Mouse (Mus musculus): ENCODE measurements at regions not wholly inside any gene's neighbourhood (a gene's known extent, or its start where the extent isn't known, plus 50 kb on each side); places are given as distances from the start of the nearest gene placed in this dataset.

GRCm38 (mm10) chr17:31779466-31779865 is 76.1 kb downstream of the Sik1 start:
- Histone ChIP-seq H3K4me2 (replicated peaks; ENCODE audit: low read depth) (no peak overlapping the region), H3K4me1 (replicated peaks; ENCODE audit: control insufficient read depth, insufficient read depth) (peaks cover 13% of the 10 kb centered on the region), H3K9ac (ENCODE audit: low read length) (no peak overlapping the region), H3K27me3 (ENCODE audit: control insufficient read depth, insufficient read depth, low read length) (no peaks in the 10 kb centered on the region), H3K4me3 (ENCODE audit: low read depth, low read length) (no peak overlapping the region), H3K36me3 (ENCODE audit: control insufficient read depth, insufficient read depth, low read length) (no peaks in the 10 kb centered on the region), H3K27ac (replicated peaks) (0 out of 2 replicates have a peak overlapping the region, but pooled peaks have one; percentile 40), H3K9me3 (ENCODE audit: control insufficient read depth, low read length) (no peaks in the 10 kb centered on the region)
- WGBS = 24% methylated on average over 3 of the region's 3 CpGs
- DNase-seq (ENCODE audit: low spot score) (no peak), ATAC-seq (ENCODE audit: low FRiP score, low TSS enrichment) (no peak)
- TF ChIP-seq CTCF (IDR thresholded peaks at IDR 0.05; ENCODE audit: low read depth) (no peak), EP300 (optimal IDR thresholded peaks at IDR 0.05) (no peak)

GRCm38 (mm10) chr17:31782251-31782650 is 73.4 kb downstream of the Sik1 start:
- WGBS = 64% methylated on average over 6 of the region's 6 CpGs

GRCm38 (mm10) chr17:31783071-31783470 is 72.5 kb downstream of the Sik1 start:
- Histone ChIP-seq H3K27me3 (ENCODE audit: control insufficient read depth, insufficient read depth, low read length) (no peaks in the 10 kb centered on the region), H3K4me3 (ENCODE audit: low read depth, low read length) (no peak overlapping the region), H3K27ac (replicated peaks) (no peak overlapping the region), H3K9ac (ENCODE audit: low read length) (no peak overlapping the region), H3K4me1 (replicated peaks; ENCODE audit: control insufficient read depth, insufficient read depth) (peaks cover 7% of the 10 kb centered on the region; the same call in 1 of the 2 replicates), H3K4me2 (replicated peaks; ENCODE audit: low read depth) (no peak overlapping the region), H3K36me3 (ENCODE audit: control insufficient read depth, insufficient read depth, low read length) (no peaks in the 10 kb centered on the region), H3K9me3 (ENCODE audit: control insufficient read depth, low read length) (no peaks in the 10 kb centered on the region)
- ATAC-seq (ENCODE audit: low FRiP score, low TSS enrichment) = no peak
- WGBS = 91% methylated on average over 5 of the region's 5 CpGs
- no peak for TF ChIP-seq CTCF (IDR thresholded peaks at IDR 0.05; ENCODE audit: low read depth)
- no peak for TF ChIP-seq EP300 (optimal IDR thresholded peaks at IDR 0.05)
- DNase-seq (ENCODE audit: low spot score) = no peak

More at GRCm38 (mm10) chr17:31782251-31782650, 73.4 kb downstream of the Sik1 start:
- Histone ChIP-seq H3K36me3 (ENCODE audit: control insufficient read depth, insufficient read depth, low read length) (no peaks in the 10 kb centered on the region), H3K4me2 (replicated peaks; ENCODE audit: low read depth) (no peak overlapping the region), H3K4me3 (ENCODE audit: low read depth, low read length) (no peak overlapping the region), H3K4me1 (replicated peaks; ENCODE audit: control insufficient read depth, insufficient read depth) (peaks cover 13% of the 10 kb centered on the region), H3K27ac (replicated peaks) (no peak overlapping the region), H3K9ac (ENCODE audit: low read length) (no peak overlapping the region), H3K27me3 (ENCODE audit: control insufficient read depth, insufficient read depth, low read length) (no peaks in the 10 kb centered on the region), H3K9me3 (ENCODE audit: control insufficient read depth, low read length) (no peaks in the 10 kb centered on the region)
- ATAC-seq (ENCODE audit: low FRiP score, low TSS enrichment) (0 out of 2 replicates have a peak, but pooled peaks have one; percentile 18), DNase-seq (ENCODE audit: low spot score) (no peak)
- TF ChIP-seq CTCF (IDR thresholded peaks at IDR 0.05; ENCODE audit: low read depth) = no peak
- TF ChIP-seq EP300 (optimal IDR thresholded peaks at IDR 0.05) = no peak

GRCm38 (mm10) chr17:31788316-31788715 is 67.3 kb downstream of the Sik1 start:
- H3K27me3 ChIP-seq (ENCODE audit: control insufficient read depth, insufficient read depth, low read length) = no peaks in the 10 kb centered on the region
- H3K9me3 ChIP-seq (ENCODE audit: control insufficient read depth, low read length) = no peaks in the 10 kb centered on the region
- no peak for DNase-seq (ENCODE audit: low spot score)
- TF ChIP-seq EP300 (optimal IDR thresholded peaks at IDR 0.05) (no peak), CTCF (IDR thresholded peaks at IDR 0.05; ENCODE audit: low read depth) (no peak)
- H3K9ac ChIP-seq (ENCODE audit: low read length) = no peak overlapping the region
- no peak overlapping the region for H3K4me3 ChIP-seq (ENCODE audit: low read depth, low read length)
- H3K27ac ChIP-seq (replicated peaks) = no peak overlapping the region
- WGBS = 93% methylated on average over 3 of the region's 3 CpGs
- H3K4me2 ChIP-seq (replicated peaks; ENCODE audit: low read depth) = no peak overlapping the region
- no peaks in the 10 kb centered on the region for H3K36me3 ChIP-seq (ENCODE audit: control insufficient read depth, insufficient read depth, low read length)
- ATAC-seq (ENCODE audit: low FRiP score, low TSS enrichment) = no peak
- H3K4me1 ChIP-seq (replicated peaks; ENCODE audit: control insufficient read depth, insufficient read depth) = peaks cover 7% of the 10 kb centered on the region

- Histone ChIP-seq H3K27me3 (ENCODE audit: control insufficient read depth, insufficient read depth, low read length) (no peaks in the 10 kb centered on the region), H3K36me3 (ENCODE audit: control insufficient read depth, insufficient read depth, low read length) (no peaks in the 10 kb centered on the region), H3K4me2 (replicated peaks; ENCODE audit: low read depth) (no peak overlapping the region), H3K4me3 (ENCODE audit: low read depth, low read length) (no peak overlapping the region), H3K4me1 (replicated peaks; ENCODE audit: control insufficient read depth, insufficient read depth) (peaks cover 7% of the 10 kb centered on the region), H3K9ac (ENCODE audit: low read length) (no peak overlapping the region), H3K9me3 (ENCODE audit: control insufficient read depth, low read length) (no peaks in the 10 kb centered on the region), H3K27ac (replicated peaks) (no peak overlapping the region)
- 71% methylated on average over 9 of the region's 9 CpGs for WGBS
- DNase-seq (ENCODE audit: low spot score) (no peak), ATAC-seq (ENCODE audit: low FRiP score, low TSS enrichment) (no peak)
- no peak for TF ChIP-seq EP300 (optimal IDR thresholded peaks at IDR 0.05)
These were observed 66.5 kb downstream of the Sik1 start for GRCm38 (mm10) chr17:31789068-31789583.

- no peak overlapping the region for H3K4me2 ChIP-seq (replicated peaks; ENCODE audit: low read depth)
- no peak overlapping the region for H3K9ac ChIP-seq (ENCODE audit: low read length)
- 24% methylated on average over 5 of the region's 5 CpGs for WGBS
- H3K4me1 ChIP-seq (replicated peaks; ENCODE audit: control insufficient read depth, insufficient read depth) = peaks cover 7% of the 10 kb centered on the region
- no peaks in the 10 kb centered on the region for H3K9me3 ChIP-seq (ENCODE audit: control insufficient read depth, low read length)
- no peak overlapping the region for H3K4me3 ChIP-seq (ENCODE audit: low read depth, low read length)
- H3K27me3 ChIP-seq (ENCODE audit: control insufficient read depth, insufficient read depth, low read length) = no peaks in the 10 kb centered on the region
- no peaks in the 10 kb centered on the region for H3K36me3 ChIP-seq (ENCODE audit: control insufficient read depth, insufficient read depth, low read length)
- no peak for TF ChIP-seq CTCF (IDR thresholded peaks at IDR 0.05; ENCODE audit: low read depth)
- no peak for TF ChIP-seq EP300 (optimal IDR thresholded peaks at IDR 0.05)
- no peak overlapping the region for H3K27ac ChIP-seq (replicated peaks)
- ATAC-seq (ENCODE audit: low FRiP score, low TSS enrichment) (no peak; the same call in 1 of the 2 replicates), DNase-seq (ENCODE audit: low spot score) (no peak)
These were observed 65.7 kb downstream of the Sik1 start for GRCm38 (mm10) chr17:31789906-31790279.
